Mouse (Mus musculus): ENCODE measurements around the gene Lrrc8b. TPM values are rescaled to one million over a fixed set of nuclear protein-coding genes. Genes with fewer than 3 reads are reported as not detected.

Gene Lrrc8b
- polyA plus RNA-seq, 1 experiment from 2014 or later = 11.3 TPM

GRCm38 (mm10) chr5:105400424-105401375 lies 14.9 kb upstream of the Lrrc8b start:
- Histone ChIP-seq H3K4me3 (ENCODE audit: low read depth, low read length) (peak overlapping the region; percentile 8; the same call in 1 of the 2 replicates), H3K27ac (ENCODE audit: low read depth) (no peak overlapping the region), H3K36me3 (ENCODE audit: insufficient read depth) (no peaks in the 10 kb centered on the region), H3K9me3 (ENCODE audit: low read depth, low read length) (no peaks in the 10 kb centered on the region), H3K4me1 (ENCODE audit: insufficient read depth) (no peaks in the 10 kb centered on the region), H3K9ac (no peak overlapping the region), H3K4me2 (peak overlapping the region; percentile 50), H3K27me3 (ENCODE audit: insufficient read depth, low read length) (no peaks in the 10 kb centered on the region)
- no peak for DNase-seq
- ATAC-seq (ENCODE audit: insufficient read depth) = no peak
- WGBS = 59% methylated on average over 17 of the region's 17 CpGs
- TF ChIP-seq CTCF (IDR thresholded peaks at IDR 0.05; ENCODE audit: low read depth) = no peak

GRCm38 (mm10) chr5:105401536-105401935 lies 14.0 kb upstream of the Lrrc8b start:
- Histone ChIP-seq H3K4me3 (ENCODE audit: low read depth, low read length) (no peak overlapping the region), H3K27me3 (ENCODE audit: insufficient read depth, low read length) (no peaks in the 10 kb centered on the region), H3K27ac (ENCODE audit: low read depth) (no peak overlapping the region), H3K4me1 (ENCODE audit: insufficient read depth) (no peaks in the 10 kb centered on the region), H3K9ac (no peak overlapping the region), H3K9me3 (ENCODE audit: low read depth, low read length) (no peaks in the 10 kb centered on the region), H3K4me2 (no peak overlapping the region), H3K36me3 (ENCODE audit: insufficient read depth) (no peaks in the 10 kb centered on the region)
- TF ChIP-seq CTCF (IDR thresholded peaks at IDR 0.05; ENCODE audit: low read depth) = no peak
- ATAC-seq (ENCODE audit: insufficient read depth) = no peak
- 85% methylated on average over 5 of the region's 6 CpGs for WGBS
- DNase-seq = no peak

GRCm38 (mm10) chr5:105404961-105405360 lies 10.6 kb upstream of the Lrrc8b start:
- TF ChIP-seq CTCF (IDR thresholded peaks at IDR 0.05; ENCODE audit: low read depth) = peak; percentile 88

GRCm38 (mm10) chr5:105407661-105408060 lies 7.9 kb upstream of the Lrrc8b start:
- no peak for TF ChIP-seq CTCF (IDR thresholded peaks at IDR 0.05; ENCODE audit: low read depth)
- no peak overlapping the region for H3K27ac ChIP-seq (ENCODE audit: low read depth)
- H3K4me1 ChIP-seq (ENCODE audit: insufficient read depth) = no peaks in the 10 kb centered on the region
- H3K36me3 ChIP-seq (ENCODE audit: insufficient read depth) = no peaks in the 10 kb centered on the region
- 78% methylated on average over 5 of the region's 5 CpGs for WGBS
- H3K4me2 ChIP-seq = no peak overlapping the region
- no peak for DNase-seq
- no peaks in the 10 kb centered on the region for H3K9me3 ChIP-seq (ENCODE audit: low read depth, low read length)
- no peak overlapping the region for H3K4me3 ChIP-seq (ENCODE audit: low read depth, low read length)
- H3K9ac ChIP-seq = no peak overlapping the region
- ATAC-seq (ENCODE audit: insufficient read depth) = no peak
- H3K27me3 ChIP-seq (ENCODE audit: insufficient read depth, low read length) = no peaks in the 10 kb centered on the region

More at GRCm38 (mm10) chr5:105404961-105405360, 10.6 kb upstream of the Lrrc8b start:
- no peaks in the 10 kb centered on the region for H3K27me3 ChIP-seq (ENCODE audit: insufficient read depth, low read length)
- ATAC-seq (ENCODE audit: insufficient read depth) (no peak), DNase-seq (peak; percentile 95)
- 5% methylated on average over 8 of the region's 8 CpGs for WGBS
- H3K9ac ChIP-seq = no peak overlapping the region
- H3K9me3 ChIP-seq (ENCODE audit: low read depth, low read length) = no peaks in the 10 kb centered on the region
- H3K27ac ChIP-seq (ENCODE audit: low read depth) = no peak overlapping the region
- H3K4me2 ChIP-seq = no peak overlapping the region
- H3K4me3 ChIP-seq (ENCODE audit: low read depth, low read length) = no peak overlapping the region
- no peaks in the 10 kb centered on the region for H3K36me3 ChIP-seq (ENCODE audit: insufficient read depth)
- H3K4me1 ChIP-seq (ENCODE audit: insufficient read depth) = no peaks in the 10 kb centered on the region

GRCm38 (mm10) chr5:105409092-105409491 lies 6.5 kb upstream of the Lrrc8b start:
- no peak overlapping the region for H3K9ac ChIP-seq
- H3K4me2 ChIP-seq = no peak overlapping the region
- H3K4me1 ChIP-seq (ENCODE audit: insufficient read depth) = no peaks in the 10 kb centered on the region
- WGBS = 77% methylated on average over 4 of the region's 4 CpGs
- no peak for DNase-seq
- H3K36me3 ChIP-seq (ENCODE audit: insufficient read depth) = no peaks in the 10 kb centered on the region
- no peaks in the 10 kb centered on the region for H3K27me3 ChIP-seq (ENCODE audit: insufficient read depth, low read length)
- ATAC-seq (ENCODE audit: insufficient read depth) = 0 out of 2 replicates have a peak, but pooled peaks have one; percentile 63
- no peak for TF ChIP-seq CTCF (IDR thresholded peaks at IDR 0.05; ENCODE audit: low read depth)
- H3K9me3 ChIP-seq (ENCODE audit: low read depth, low read length) = no peaks in the 10 kb centered on the region
- H3K27ac ChIP-seq (ENCODE audit: low read depth) = no peak overlapping the region
- no peak overlapping the region for H3K4me3 ChIP-seq (ENCODE audit: low read depth, low read length)

DNA sequence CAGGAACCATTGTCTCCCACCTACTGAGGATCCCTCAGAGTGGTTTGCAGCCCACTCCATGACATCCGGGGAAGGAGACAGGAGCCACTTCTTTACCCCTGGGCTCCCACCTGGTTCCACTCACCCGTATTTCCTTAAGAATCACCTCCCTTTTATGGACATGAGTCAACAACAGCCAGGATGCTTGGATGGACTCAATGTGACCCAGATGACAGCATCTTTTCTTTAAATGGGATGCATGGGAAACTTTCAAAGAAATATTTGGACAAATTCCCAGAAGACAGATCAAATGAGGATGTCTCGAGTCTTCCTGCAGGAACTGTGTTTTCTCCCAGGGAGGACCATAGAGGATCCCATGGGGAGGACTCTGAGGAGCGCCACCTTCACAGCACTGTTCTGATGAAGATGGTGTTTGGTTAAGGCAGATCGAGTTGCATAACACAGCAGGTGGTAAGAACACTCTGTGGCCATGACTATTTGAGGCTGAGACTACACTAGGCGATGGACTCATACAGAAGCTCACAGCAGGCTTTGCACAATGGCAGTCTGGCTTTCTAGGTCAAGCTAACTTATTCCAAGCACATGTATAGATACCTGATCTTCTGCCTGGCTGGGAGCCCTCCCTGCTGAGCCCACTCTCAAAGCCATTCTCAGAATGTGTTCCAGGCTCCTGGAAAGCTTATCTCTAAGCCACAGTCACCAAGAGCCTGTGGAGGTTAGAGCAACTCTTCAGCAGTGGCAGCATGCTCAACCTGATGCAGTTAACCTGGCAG lies 4.9 kb upstream of the Lrrc8b start:
- DNase-seq (no peak), ATAC-seq (ENCODE audit: insufficient read depth) (no peak)
- Histone ChIP-seq H3K27me3 (ENCODE audit: insufficient read depth, low read length) (no peaks in the 10 kb centered on the region), H3K4me1 (ENCODE audit: insufficient read depth) (no peaks in the 10 kb centered on the region), H3K4me2 (no peak overlapping the region), H3K4me3 (ENCODE audit: low read depth, low read length) (no peak overlapping the region), H3K9me3 (ENCODE audit: low read depth, low read length) (no peaks in the 10 kb centered on the region), H3K27ac (ENCODE audit: low read depth) (no peak overlapping the region), H3K36me3 (ENCODE audit: insufficient read depth) (no peaks in the 10 kb centered on the region), H3K9ac (no peak overlapping the region)
- TF ChIP-seq CTCF (IDR thresholded peaks at IDR 0.05; ENCODE audit: low read depth) = no peak
- WGBS = 43% methylated on average over 6 of the region's 6 CpGs

GRCm38 (mm10) chr5:105411294-105411570 lies 4.3 kb upstream of the Lrrc8b start:
- ATAC-seq (ENCODE audit: insufficient read depth) (no peak), DNase-seq (no peak)
- Histone ChIP-seq H3K9ac (no peak overlapping the region), H3K36me3 (ENCODE audit: insufficient read depth) (no peaks in the 10 kb centered on the region), H3K4me1 (ENCODE audit: insufficient read depth) (no peaks in the 10 kb centered on the region), H3K4me3 (ENCODE audit: low read depth, low read length) (no peak overlapping the region), H3K4me2 (no peak overlapping the region), H3K27me3 (ENCODE audit: insufficient read depth, low read length) (no peaks in the 10 kb centered on the region), H3K9me3 (ENCODE audit: low read depth, low read length) (no peaks in the 10 kb centered on the region), H3K27ac (ENCODE audit: low read depth) (no peak overlapping the region)
- WGBS = 44% methylated on average over 4 of the region's 4 CpGs
- no peak for TF ChIP-seq CTCF (IDR thresholded peaks at IDR 0.05; ENCODE audit: low read depth)

All from lung, embryonic 14.5 days (tissue).